Mouse (Mus musculus): Measurements from ENCODE around the gene Map7.

- TF ChIP-seq CTCF (IDR thresholded peaks at IDR 0.05; ENCODE audit: control insufficient read depth, insufficient read depth, insufficient replicate concordance, low read depth, low read length) (no peak), POLR2A (IDR thresholded peaks at IDR 0.05; ENCODE audit: control insufficient read depth, low read depth, low read length) (no peak)
These were observed 111.2 kb downstream of the Map7 start for GRCm38 (mm10) chr10:20259476-20259875.
